Mouse (Mus musculus): Measurements from ENCODE around the gene Hhat. TPM values are rescaled to one million over a fixed set of nuclear protein-coding genes. Genes with fewer than 3 reads are reported as not detected.

The Hhat gene
- total and polyA plus RNA-seq, 3 experiments, result 0.22 TPM; not detected in 2

GRCm38 (mm10) chr1:192796201-192797010 lies 25.4 kb upstream of the Hhat start:
- DNase-seq (ENCODE audit: low spot score), result peak; percentile 8

GRCm38 (mm10) chr1:192794957-192795745 lies 24.1 kb upstream of the Hhat start:
- Histone ChIP-seq H3K36me3 (replicated peaks) (no peaks in the 10 kb centered on the region), H3K9me3 (replicated peaks) (peaks cover 68% of the 10 kb centered on the region), H3K4me1 (ENCODE audit: insufficient read depth, low read depth, low read length) (no peaks in the 10 kb centered on the region), H3K4me3 (ENCODE audit: low read depth, low read length) (no peak overlapping the region; the same call in 1 of the 2 replicates), H3K27me3 (ENCODE audit: insufficient read depth, low read length) (no peaks in the 10 kb centered on the region)
- TF ChIP-seq CTCF (IDR thresholded peaks at IDR 0.05; ENCODE audit: low read depth, low read length) (no peak), TAL1 (conservative IDR thresholded peaks at IDR 0.05; ENCODE audit: low read depth, low read length) (no peak), GATA1 (IDR thresholded peaks at IDR 0.05; ENCODE audit: borderline replicate concordance, low read length) (no peak)
- no peak for ATAC-seq (ENCODE audit: extremely low read depth, insufficient number of reproducible peaks, low FRiP score, poor library complexity, severe bottlenecking)
- DNase-seq (ENCODE audit: low spot score), result no peak

More at GRCm38 (mm10) chr1:192796201-192797010, 25.4 kb upstream of the Hhat start:
- ATAC-seq (ENCODE audit: extremely low read depth, insufficient number of reproducible peaks, low FRiP score, poor library complexity, severe bottlenecking), result no peak
- Histone ChIP-seq H3K4me1 (ENCODE audit: insufficient read depth, low read depth, low read length) (no peaks in the 10 kb centered on the region), H3K27me3 (ENCODE audit: insufficient read depth, low read length) (no peaks in the 10 kb centered on the region), H3K36me3 (replicated peaks) (no peaks in the 10 kb centered on the region), H3K9me3 (replicated peaks) (peaks cover 64% of the 10 kb centered on the region), H3K4me3 (ENCODE audit: low read depth, low read length) (no peak overlapping the region)
- no peak for TF ChIP-seq CTCF (IDR thresholded peaks at IDR 0.05; ENCODE audit: low read depth, low read length)
- no peak for TF ChIP-seq GATA2 (IDR thresholded peaks at IDR 0.05; ENCODE audit: borderline replicate concordance, low read depth, low read length)
- no peak for TF ChIP-seq GATA1 (IDR thresholded peaks at IDR 0.05; ENCODE audit: borderline replicate concordance, low read length)
- TF ChIP-seq POLR2AphosphoS5 (IDR thresholded peaks at IDR 0.05; ENCODE audit: insufficient replicate concordance, low read depth, low read length), result no peak
- TF ChIP-seq TAL1 (conservative IDR thresholded peaks at IDR 0.05; ENCODE audit: low read depth, low read length), result no peak

- Histone ChIP-seq H3K27me3 (ENCODE audit: insufficient read depth, low read length) (no peaks in the 10 kb centered on the region), H3K9me3 (replicated peaks) (peaks cover 63% of the 10 kb centered on the region), H3K36me3 (replicated peaks) (no peaks in the 10 kb centered on the region), H3K4me3 (ENCODE audit: low read depth, low read length) (no peak overlapping the region), H3K4me1 (ENCODE audit: insufficient read depth, low read depth, low read length) (no peaks in the 10 kb centered on the region)
- ATAC-seq (ENCODE audit: extremely low read depth, insufficient number of reproducible peaks, low FRiP score, poor library complexity, severe bottlenecking) (no peak), DNase-seq (ENCODE audit: low spot score) (no peak)
- no peak for TF ChIP-seq GATA2 (IDR thresholded peaks at IDR 0.05; ENCODE audit: borderline replicate concordance, low read depth, low read length)
- no peak for TF ChIP-seq GATA1 (IDR thresholded peaks at IDR 0.05; ENCODE audit: borderline replicate concordance, low read length)
- TF ChIP-seq CTCF (IDR thresholded peaks at IDR 0.05; ENCODE audit: low read depth, low read length), result no peak
- no peak for TF ChIP-seq POLR2AphosphoS5 (IDR thresholded peaks at IDR 0.05; ENCODE audit: insufficient replicate concordance, low read depth, low read length)
- TF ChIP-seq TAL1 (conservative IDR thresholded peaks at IDR 0.05; ENCODE audit: low read depth, low read length), result no peak
Observed at GRCm38 (mm10) chr1:192791897-192792361, 20.9 kb upstream of the Hhat start.

GRCm38 (mm10) chr1:192790442-192790841 lies 19.4 kb upstream of the Hhat start:
- H3K36me3 ChIP-seq (replicated peaks), result no peaks in the 10 kb centered on the region
- DNase-seq (ENCODE audit: low spot score) (no peak), ATAC-seq (ENCODE audit: extremely low read depth, insufficient number of reproducible peaks, low FRiP score, poor library complexity, severe bottlenecking) (no peak)
- H3K4me3 ChIP-seq (ENCODE audit: low read depth, low read length), result no peak overlapping the region
- H3K27me3 ChIP-seq (ENCODE audit: insufficient read depth, low read length), result no peaks in the 10 kb centered on the region
- TF ChIP-seq CTCF (IDR thresholded peaks at IDR 0.05; ENCODE audit: low read depth, low read length), result no peak
- no peak for TF ChIP-seq GATA1 (IDR thresholded peaks at IDR 0.05; ENCODE audit: borderline replicate concordance, low read length)
- no peak for TF ChIP-seq GATA2 (IDR thresholded peaks at IDR 0.05; ENCODE audit: borderline replicate concordance, low read depth, low read length)
- no peak for TF ChIP-seq TAL1 (conservative IDR thresholded peaks at IDR 0.05; ENCODE audit: low read depth, low read length)
- no peak for TF ChIP-seq POLR2AphosphoS5 (IDR thresholded peaks at IDR 0.05; ENCODE audit: insufficient replicate concordance, low read depth, low read length)
- no peaks in the 10 kb centered on the region for H3K4me1 ChIP-seq (ENCODE audit: insufficient read depth, low read depth, low read length)
- peaks cover 58% of the 10 kb centered on the region for H3K9me3 ChIP-seq (replicated peaks)

GRCm38 (mm10) chr1:192789828-192790227 lies 18.8 kb upstream of the Hhat start:
- TF ChIP-seq TAL1 (conservative IDR thresholded peaks at IDR 0.05; ENCODE audit: low read depth, low read length) (no peak), CTCF (IDR thresholded peaks at IDR 0.05; ENCODE audit: low read depth, low read length) (no peak), POLR2AphosphoS5 (IDR thresholded peaks at IDR 0.05; ENCODE audit: insufficient replicate concordance, low read depth, low read length) (no peak), GATA1 (IDR thresholded peaks at IDR 0.05; ENCODE audit: borderline replicate concordance, low read length) (no peak), GATA2 (IDR thresholded peaks at IDR 0.05; ENCODE audit: borderline replicate concordance, low read depth, low read length) (no peak)
- no peak for ATAC-seq (ENCODE audit: extremely low read depth, insufficient number of reproducible peaks, low FRiP score, poor library complexity, severe bottlenecking)
- H3K9me3 ChIP-seq (replicated peaks), result peaks cover 58% of the 10 kb centered on the region

GRCm38 (mm10) chr1:192789111-192789522 lies 18.1 kb upstream of the Hhat start:
- H3K9me3 ChIP-seq (replicated peaks), result peaks cover 56% of the 10 kb centered on the region
- TF ChIP-seq GATA1 (IDR thresholded peaks at IDR 0.05; ENCODE audit: borderline replicate concordance, low read length), result no peak
- TF ChIP-seq TAL1 (conservative IDR thresholded peaks at IDR 0.05; ENCODE audit: low read depth, low read length), result no peak
- TF ChIP-seq GATA2 (IDR thresholded peaks at IDR 0.05; ENCODE audit: borderline replicate concordance, low read depth, low read length), result no peak
- TF ChIP-seq POLR2AphosphoS5 (IDR thresholded peaks at IDR 0.05; ENCODE audit: insufficient replicate concordance, low read depth, low read length), result no peak
- no peaks in the 10 kb centered on the region for H3K27me3 ChIP-seq (ENCODE audit: insufficient read depth, low read length)
- no peak for ATAC-seq (ENCODE audit: extremely low read depth, insufficient number of reproducible peaks, low FRiP score, poor library complexity, severe bottlenecking)
- DNase-seq (ENCODE audit: low spot score), result no peak
- no peaks in the 10 kb centered on the region for H3K36me3 ChIP-seq (replicated peaks)
- H3K4me1 ChIP-seq (ENCODE audit: insufficient read depth, low read depth, low read length), result no peaks in the 10 kb centered on the region
- H3K4me3 ChIP-seq (ENCODE audit: low read depth, low read length), result no peak overlapping the region

More at GRCm38 (mm10) chr1:192789828-192790227, 18.8 kb upstream of the Hhat start:
- H3K4me3 ChIP-seq (ENCODE audit: low read depth, low read length), result no peak overlapping the region
- no peak for DNase-seq (ENCODE audit: low spot score)
- H3K27me3 ChIP-seq (ENCODE audit: insufficient read depth, low read length), result no peaks in the 10 kb centered on the region
- no peaks in the 10 kb centered on the region for H3K4me1 ChIP-seq (ENCODE audit: insufficient read depth, low read depth, low read length)
- no peaks in the 10 kb centered on the region for H3K36me3 ChIP-seq (replicated peaks)

Data from G1E (cell line).